Mouse (Mus musculus): ENCODE data around the gene Cblb. TPM values are rescaled to one million over a fixed set of nuclear protein-coding genes. Genes with fewer than 3 reads are reported as not detected.

Cblb gene
- polyA plus RNA-seq, 1 experiment from 2014 or later, result 1.2 TPM

- DNase-seq (no peak), ATAC-seq (ENCODE audit: low read depth) (no peak)
- Histone ChIP-seq H3K27me3 (no peaks in the 10 kb centered on the region), H3K9ac (no peak overlapping the region), H3K27ac (no peak overlapping the region), H3K4me1 (replicated peaks) (no peaks in the 10 kb centered on the region; the same call in 1 of the 2 replicates), H3K9me3 (replicated peaks) (no peaks in the 10 kb centered on the region), H3K36me3 (peaks cover 9% of the 10 kb centered on the region; the same call in 1 of the 2 replicates), H3K4me3 (replicated peaks) (no peak overlapping the region), H3K4me2 (no peak overlapping the region)
- WGBS (ENCODE audit: insufficient replicate concordance), result 68% methylated on average over 2 of the region's 2 CpGs
Measured at GRCm38 (mm10) chr16:52038821-52039220, 7.8 kb downstream of the Cblb start.

DNA sequence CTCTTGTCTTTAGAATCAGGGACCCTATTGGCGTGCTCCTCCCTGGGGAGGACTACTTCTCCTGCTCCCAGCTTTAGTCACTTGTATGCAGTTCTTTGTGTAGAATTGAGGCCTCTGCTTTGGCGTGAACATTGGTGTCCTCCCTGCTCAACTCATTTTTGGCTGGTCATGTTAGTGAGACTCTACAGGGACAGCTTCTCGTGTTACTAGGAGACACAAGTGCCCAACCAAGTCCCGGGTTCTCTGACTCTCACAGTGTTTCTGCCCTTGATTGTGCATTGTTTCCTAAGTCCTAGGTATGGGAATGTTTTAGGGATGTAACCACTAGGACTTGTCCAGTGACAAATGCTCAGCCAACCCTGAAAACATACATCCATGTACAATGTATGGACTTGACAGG is 9.9 kb downstream of the Cblb start:
- ATAC-seq (ENCODE audit: low read depth) (no peak), DNase-seq (no peak)
- H3K27ac ChIP-seq, result no peak overlapping the region
- H3K9me3 ChIP-seq (replicated peaks), result no peaks in the 10 kb centered on the region
- no peak overlapping the region for H3K4me3 ChIP-seq (replicated peaks)
- 71% methylated on average over 4 of the region's 4 CpGs for WGBS (ENCODE audit: insufficient replicate concordance)
- H3K9ac ChIP-seq, result no peak overlapping the region
- H3K27me3 ChIP-seq, result no peaks in the 10 kb centered on the region
- no peaks in the 10 kb centered on the region for H3K36me3 ChIP-seq
- H3K4me2 ChIP-seq, result no peak overlapping the region
- peaks cover 7% of the 10 kb centered on the region for H3K4me1 ChIP-seq (replicated peaks)

DNA sequence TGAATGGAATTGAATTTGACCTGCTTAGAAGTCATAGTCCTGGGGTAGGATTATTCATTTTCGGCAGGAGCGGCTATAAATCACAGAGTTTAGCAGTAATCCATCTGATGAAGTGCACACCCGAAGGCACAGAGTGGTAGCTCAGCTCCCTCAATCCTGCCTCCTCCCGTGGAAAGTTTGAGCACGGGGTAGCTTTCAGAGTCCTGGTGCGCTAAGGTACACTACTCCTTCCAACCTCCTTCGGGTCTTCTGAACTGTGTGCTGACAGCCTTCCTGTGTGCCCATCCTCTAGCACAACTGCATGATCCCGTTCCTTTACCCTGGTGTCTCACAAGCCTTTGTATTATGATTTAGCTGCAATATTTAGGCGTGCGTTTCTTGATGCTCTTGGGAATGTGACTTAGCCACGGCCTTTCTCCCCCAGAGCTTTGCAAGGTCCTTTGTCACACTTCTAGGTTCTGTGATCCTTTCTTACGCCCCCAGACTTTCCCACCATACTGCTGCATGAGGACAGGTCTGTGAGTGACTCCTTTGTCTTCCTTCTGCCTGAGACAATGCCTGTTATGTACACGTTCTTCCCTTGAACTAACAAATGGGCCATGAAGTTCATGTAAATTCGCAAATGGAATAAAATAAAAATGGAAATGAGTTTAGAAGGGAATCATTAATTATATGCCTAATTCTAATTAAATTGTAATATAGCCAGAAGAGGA is 11.8 kb downstream of the Cblb start:
- Histone ChIP-seq H3K27ac (no peak overlapping the region), H3K4me2 (no peak overlapping the region), H3K9me3 (replicated peaks) (no peaks in the 10 kb centered on the region), H3K4me3 (replicated peaks) (no peak overlapping the region), H3K27me3 (no peaks in the 10 kb centered on the region), H3K4me1 (replicated peaks) (peaks cover 7% of the 10 kb centered on the region), H3K9ac (no peak overlapping the region), H3K36me3 (0 out of 2 replicates have a peak, but pooled peaks cover 3% of the 10 kb centered on the region)
- DNase-seq, result no peak
- no peak for ATAC-seq (ENCODE audit: low read depth)
- 78% methylated on average over 14 of the region's 14 CpGs for WGBS (ENCODE audit: insufficient replicate concordance)

DNA sequence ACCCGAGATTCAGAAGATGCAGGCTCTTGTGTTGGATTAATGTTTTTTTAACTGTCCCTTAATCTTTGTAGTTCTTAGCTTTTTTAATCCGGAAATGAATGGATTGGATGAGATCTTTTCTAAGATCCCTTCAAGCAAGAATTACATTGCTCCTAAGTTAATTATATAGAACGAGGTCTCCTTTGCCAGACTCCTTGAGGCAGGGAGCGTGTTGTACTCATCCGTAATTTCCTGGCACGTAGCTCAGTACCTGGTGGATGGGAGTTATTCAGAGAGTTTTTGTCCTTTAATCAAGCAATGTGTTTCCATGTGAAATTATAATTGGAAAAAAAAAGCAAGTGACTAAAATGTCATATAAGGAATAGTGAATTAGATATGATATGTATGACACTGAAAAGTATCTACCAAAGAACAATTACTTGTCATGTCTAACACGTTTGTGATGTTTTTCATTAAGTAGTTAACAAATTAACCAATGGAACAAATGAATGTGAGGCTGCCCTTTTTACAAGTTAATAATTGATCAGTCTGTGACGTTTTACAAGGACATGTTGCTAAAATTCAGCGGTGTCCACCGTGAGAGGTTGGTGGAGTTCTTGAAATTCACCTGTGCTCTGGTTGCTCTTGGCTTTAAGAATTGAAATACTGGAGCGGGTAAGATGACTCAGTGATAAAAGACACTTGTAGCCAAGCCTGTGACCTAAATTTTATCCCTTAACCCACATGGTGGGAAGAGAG is 12.5 kb downstream of the Cblb start:
- ATAC-seq (ENCODE audit: low read depth), result no peak
- Histone ChIP-seq H3K27ac (no peak overlapping the region), H3K27me3 (no peaks in the 10 kb centered on the region), H3K4me3 (replicated peaks) (no peak overlapping the region), H3K9ac (no peak overlapping the region), H3K36me3 (0 out of 2 replicates have a peak, but pooled peaks cover 7% of the 10 kb centered on the region), H3K9me3 (replicated peaks) (no peaks in the 10 kb centered on the region), H3K4me2 (no peak overlapping the region), H3K4me1 (replicated peaks) (peaks cover 7% of the 10 kb centered on the region)
- DNase-seq, result no peak
- WGBS (ENCODE audit: insufficient replicate concordance), result 77% methylated on average over 11 of the region's 11 CpGs

GRCm38 (mm10) chr16:52044518-52044917 is 13.5 kb downstream of the Cblb start:
- Histone ChIP-seq H3K27me3 (no peaks in the 10 kb centered on the region), H3K27ac (no peak overlapping the region), H3K36me3 (0 out of 2 replicates have a peak, but pooled peaks cover 7% of the 10 kb centered on the region), H3K4me3 (replicated peaks) (no peak overlapping the region), H3K4me1 (replicated peaks) (peaks cover 7% of the 10 kb centered on the region), H3K4me2 (no peak overlapping the region), H3K9ac (no peak overlapping the region), H3K9me3 (replicated peaks) (no peaks in the 10 kb centered on the region)
- DNase-seq (no peak), ATAC-seq (ENCODE audit: low read depth) (no peak)
- 86% methylated on average over 7 of the region's 7 CpGs for WGBS (ENCODE audit: insufficient replicate concordance)

- Histone ChIP-seq H3K9ac (no peak overlapping the region), H3K4me1 (replicated peaks) (peaks cover 7% of the 10 kb centered on the region), H3K4me3 (replicated peaks) (no peak overlapping the region), H3K27ac (no peak overlapping the region), H3K9me3 (replicated peaks) (no peaks in the 10 kb centered on the region), H3K36me3 (0 out of 2 replicates have a peak, but pooled peaks cover 7% of the 10 kb centered on the region), H3K4me2 (no peak overlapping the region), H3K27me3 (no peaks in the 10 kb centered on the region)
- 21% methylated on average over 4 of the region's 4 CpGs for WGBS (ENCODE audit: insufficient replicate concordance)
- DNase-seq, result no peak
- peak; percentile 39; the same call in 1 of the 2 replicates for ATAC-seq (ENCODE audit: low read depth)
Measured at GRCm38 (mm10) chr16:52044985-52045384, 14.0 kb downstream of the Cblb start.

- Histone ChIP-seq H3K4me1 (replicated peaks) (peaks cover 7% of the 10 kb centered on the region), H3K27ac (no peak overlapping the region), H3K9me3 (replicated peaks) (no peaks in the 10 kb centered on the region), H3K27me3 (no peaks in the 10 kb centered on the region), H3K9ac (no peak overlapping the region), H3K4me2 (no peak overlapping the region), H3K36me3 (0 out of 2 replicates have a peak, but pooled peaks cover 7% of the 10 kb centered on the region), H3K4me3 (replicated peaks) (no peak overlapping the region)
- no peak for DNase-seq
- no peak for ATAC-seq (ENCODE audit: low read depth)
- WGBS (ENCODE audit: insufficient replicate concordance), result 79% methylated on average over 4 of the region's 4 CpGs
Measured at GRCm38 (mm10) chr16:52046464-52046863, 15.4 kb downstream of the Cblb start.

- DNase-seq (no peak), ATAC-seq (ENCODE audit: low read depth) (no peak)
- Histone ChIP-seq H3K27ac (no peak overlapping the region), H3K27me3 (no peaks in the 10 kb centered on the region), H3K4me2 (no peak overlapping the region), H3K36me3 (0 out of 2 replicates have a peak, but pooled peaks cover 7% of the 10 kb centered on the region), H3K9me3 (replicated peaks) (no peaks in the 10 kb centered on the region), H3K4me1 (replicated peaks) (0 out of 2 replicates have a peak, but pooled peaks cover 3% of the 10 kb centered on the region), H3K9ac (no peak overlapping the region), H3K4me3 (replicated peaks) (no peak overlapping the region)
- WGBS (ENCODE audit: insufficient replicate concordance), result 83% methylated on average over 8 of the region's 8 CpGs
Measured at GRCm38 (mm10) chr16:52051106-52051505, 20.1 kb downstream of the Cblb start.

DNA sequence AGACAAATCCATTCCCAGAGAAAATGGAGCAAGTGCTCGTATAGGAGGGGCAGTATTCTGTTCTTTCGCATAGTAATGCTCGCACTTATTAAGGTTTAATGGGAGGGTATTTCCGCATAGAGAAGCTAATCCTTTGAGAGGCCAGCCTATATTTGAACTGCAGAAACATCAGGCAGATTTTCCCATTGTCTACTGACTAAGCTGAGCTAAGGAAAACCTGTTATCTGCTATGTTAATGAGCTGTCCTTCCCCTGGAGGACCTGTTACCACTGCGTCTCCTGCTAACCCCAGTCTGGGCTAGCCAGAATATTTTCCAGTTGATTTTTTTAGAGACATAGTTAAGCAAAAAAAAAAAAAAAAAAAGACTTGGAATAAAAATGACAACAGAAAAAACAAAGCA is 21.7 kb downstream of the Cblb start:
- Histone ChIP-seq H3K27me3 (no peaks in the 10 kb centered on the region), H3K9me3 (replicated peaks) (no peaks in the 10 kb centered on the region), H3K9ac (no peak overlapping the region), H3K27ac (no peak overlapping the region), H3K4me3 (replicated peaks) (no peak overlapping the region), H3K4me2 (no peak overlapping the region), H3K4me1 (replicated peaks) (peaks cover 16% of the 10 kb centered on the region), H3K36me3 (0 out of 2 replicates have a peak, but pooled peaks cover 4% of the 10 kb centered on the region)
- ATAC-seq (ENCODE audit: low read depth) (no peak), DNase-seq (no peak)
- 80% methylated on average over 5 of the region's 5 CpGs for WGBS (ENCODE audit: insufficient replicate concordance)

DNA sequence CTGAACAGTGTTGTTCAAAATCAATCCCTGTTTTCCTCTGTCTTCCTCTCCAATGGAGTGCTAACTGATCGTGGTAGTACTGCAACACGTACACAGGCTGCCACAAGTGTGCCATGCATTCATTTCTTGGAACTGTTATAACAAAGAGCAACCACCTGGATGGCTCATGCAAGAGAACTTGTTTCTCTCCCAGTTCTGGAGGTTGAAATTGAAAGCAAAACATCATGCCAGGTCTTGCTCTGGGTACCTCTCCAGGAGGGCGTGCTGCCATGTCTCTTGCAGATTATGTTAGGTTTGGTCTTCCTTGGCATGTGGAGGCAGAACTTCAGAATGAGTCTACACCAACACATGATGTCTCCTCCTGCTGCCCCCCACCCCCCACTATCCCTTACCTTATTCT is 24.2 kb downstream of the Cblb start:
- Histone ChIP-seq H3K4me3 (replicated peaks) (no peak overlapping the region), H3K4me1 (replicated peaks) (peaks cover 32% of the 10 kb centered on the region), H3K4me2 (no peak overlapping the region), H3K9me3 (replicated peaks) (no peaks in the 10 kb centered on the region), H3K36me3 (no peaks in the 10 kb centered on the region), H3K9ac (no peak overlapping the region), H3K27me3 (no peaks in the 10 kb centered on the region), H3K27ac (no peak overlapping the region)
- WGBS (ENCODE audit: insufficient replicate concordance), result 77% methylated on average over 3 of the region's 3 CpGs
- no peak for DNase-seq
- no peak for ATAC-seq (ENCODE audit: low read depth)

- H3K4me1 ChIP-seq (replicated peaks), result peaks cover 42% of the 10 kb centered on the region
- no peaks in the 10 kb centered on the region for H3K27me3 ChIP-seq
- DNase-seq, result no peak
- no peak overlapping the region for H3K4me2 ChIP-seq
- ATAC-seq (ENCODE audit: low read depth), result no peak
- H3K4me3 ChIP-seq (replicated peaks), result no peak overlapping the region
- no peaks in the 10 kb centered on the region for H3K9me3 ChIP-seq (replicated peaks)
- H3K9ac ChIP-seq, result no peak overlapping the region
- no peak overlapping the region for H3K27ac ChIP-seq
- 22% methylated on average over 4 of the region's 4 CpGs for WGBS (ENCODE audit: insufficient replicate concordance)
- no peaks in the 10 kb centered on the region for H3K36me3 ChIP-seq
Measured at GRCm38 (mm10) chr16:52056164-52056563, 25.1 kb downstream of the Cblb start.

All from liver, embryonic 13.5 days (tissue).